Mouse (Mus musculus): ENCODE measurements around the gene Nphp4. TPM values are rescaled to one million over a fixed set of nuclear protein-coding genes. Genes with fewer than 3 reads are reported as not detected.

Gene Nphp4
- polyA plus RNA-seq, 1 experiment from 2014 or later: 6.4 TPM

- peaks cover 12% of the 10 kb centered on the region for H3K4me1 ChIP-seq (ENCODE audit: control insufficient read depth, insufficient read depth, low read length)
Observed at GRCm38 (mm10) chr4:152604285-152604684, 127.8 kb downstream of the Nphp4 start.

GRCm38 (mm10) chr4:152609196-152609595 is 132.7 kb downstream of the Nphp4 start:
- 0 out of 2 replicates have a peak, but pooled peaks cover 3% of the 10 kb centered on the region for H3K9me3 ChIP-seq (replicated peaks; ENCODE audit: control insufficient read depth, low read length, poor library complexity, severe bottlenecking)
- 89% methylated on average over 2 of the region's 2 CpGs for WGBS
- ATAC-seq: no peak
- no peaks in the 10 kb centered on the region for H3K36me3 ChIP-seq (ENCODE audit: control insufficient read depth, insufficient read depth, low read length)
- no peak overlapping the region for H3K9ac ChIP-seq (ENCODE audit: low read depth, low read length)
- no peak overlapping the region for H3K27ac ChIP-seq (ENCODE audit: low read length)
- H3K27me3 ChIP-seq (ENCODE audit: control insufficient read depth, insufficient read depth, low read depth, low read length): no peaks in the 10 kb centered on the region
- H3K4me1 ChIP-seq (ENCODE audit: control insufficient read depth, insufficient read depth, low read length): peaks cover 3% of the 10 kb centered on the region
- no peak overlapping the region for H3K4me3 ChIP-seq (ENCODE audit: low read depth, low read length)
- H3K4me2 ChIP-seq (ENCODE audit: low read length): no peak overlapping the region

More at GRCm38 (mm10) chr4:152604285-152604684, 127.8 kb downstream of the Nphp4 start:
- WGBS: 45% methylated on average over 5 of the region's 5 CpGs
- Histone ChIP-seq H3K36me3 (ENCODE audit: control insufficient read depth, insufficient read depth, low read length) (no peaks in the 10 kb centered on the region), H3K27ac (ENCODE audit: low read length) (peak overlapping the region; percentile 12; the same call in 1 of the 2 replicates), H3K4me2 (ENCODE audit: low read length) (no peak overlapping the region), H3K9me3 (replicated peaks; ENCODE audit: control insufficient read depth, low read length, poor library complexity, severe bottlenecking) (no peaks in the 10 kb centered on the region), H3K4me3 (ENCODE audit: low read depth, low read length) (no peak overlapping the region), H3K27me3 (ENCODE audit: control insufficient read depth, insufficient read depth, low read depth, low read length) (no peaks in the 10 kb centered on the region), H3K9ac (ENCODE audit: low read depth, low read length) (no peak overlapping the region)
- no peak; the same call in 1 of the 2 replicates for ATAC-seq

- no peaks in the 10 kb centered on the region for H3K4me1 ChIP-seq (ENCODE audit: control insufficient read depth, insufficient read depth, low read length)
- no peak overlapping the region for H3K4me2 ChIP-seq (ENCODE audit: low read length)
- WGBS: 88% methylated on average over 9 of the region's 9 CpGs
- ATAC-seq: no peak
- H3K9me3 ChIP-seq (replicated peaks; ENCODE audit: control insufficient read depth, low read length, poor library complexity, severe bottlenecking): 0 out of 2 replicates have a peak, but pooled peaks cover 3% of the 10 kb centered on the region
- no peaks in the 10 kb centered on the region for H3K36me3 ChIP-seq (ENCODE audit: control insufficient read depth, insufficient read depth, low read length)
- no peak overlapping the region for H3K9ac ChIP-seq (ENCODE audit: low read depth, low read length)
- H3K27ac ChIP-seq (ENCODE audit: low read length): no peak overlapping the region
- no peak overlapping the region for H3K4me3 ChIP-seq (ENCODE audit: low read depth, low read length)
- no peaks in the 10 kb centered on the region for H3K27me3 ChIP-seq (ENCODE audit: control insufficient read depth, insufficient read depth, low read depth, low read length)
Observed at GRCm38 (mm10) chr4:152610026-152610425, 133.5 kb downstream of the Nphp4 start.

Other genes starting within 250 kb of the Nphp4 start
- 13.8 and 16.2 TPM in 2 replicates for gene Gpr153, start 202.5 kb upstream of the Nphp4 start, polyA plus RNA-seq (2015; fragmentation: Nextera tagmentation; extraction: Ambion mirVana)
- 0.19 and 0.41 TPM in 2 replicates for gene Hes3, start 185.0 kb upstream of the Nphp4 start, polyA plus RNA-seq (2015; fragmentation: Nextera tagmentation; extraction: Ambion mirVana)
- gene Icmt, start 179.5 kb upstream of the Nphp4 start, polyA plus RNA-seq (2015; fragmentation: Nextera tagmentation; extraction: Ambion mirVana): 20.6 and 20.7 TPM in 2 replicates
- gene Rnf207, start 157.7 kb upstream of the Nphp4 start, polyA plus RNA-seq (2015; fragmentation: Nextera tagmentation; extraction: Ambion mirVana): 6.4 and 9.5 TPM in 2 replicates
- 117 and 136 TPM in 2 replicates for gene Rpl22, start 151.0 kb upstream of the Nphp4 start, polyA plus RNA-seq (2015; fragmentation: Nextera tagmentation; extraction: Ambion mirVana)
- gene Chd5, start 138.1 kb upstream of the Nphp4 start, polyA plus RNA-seq (2015; fragmentation: Nextera tagmentation; extraction: Ambion mirVana): 55.2 and 66.7 TPM in 2 replicates
- 23.6 and 29.8 TPM in 2 replicates for gene Kcnab2, start 1.2 kb downstream of the Nphp4 start, polyA plus RNA-seq (2015; fragmentation: Nextera tagmentation; extraction: Ambion mirVana)

Data from midbrain, embryonic 16.5 days (tissue).